Mouse (Mus musculus) liver, embryonic 15.5 days (tissue): ENCODE results near the gene Ap1b1. TPM values are rescaled to one million over a fixed set of nuclear protein-coding genes. Genes with fewer than 3 reads are reported as not detected.

Source experiments
- ATAC-seq: fragments of 200-750 bp; cut with Nextera tagmentation; 2 replicates; pipeline ENCODE4 v1.8.0; 2017; ENCODE audit warnings: moderate number of reproducible peaks, mild to moderate bottlenecking, moderate library complexity; ENCODE audit not compliant: insufficient read depth
- H3K27ac ChIP-seq: fragments of 300-500 bp; sonication (generic); replicated peaks from 2 replicates; pipeline ENCODE4 v1.5.1; 2015; ENCODE audit warnings: mild to moderate bottlenecking, inconsistent platforms
- H3K27me3 ChIP-seq: fragments of 300-500 bp; sonication (generic); 2 replicates; pipeline ENCODE4 v1.6.1; 2015; ENCODE audit warnings: mild to moderate bottlenecking, inconsistent platforms
- H3K36me3 ChIP-seq: fragments of 300-500 bp; sonication (generic); replicated peaks from 2 replicates; pipeline ENCODE4 v1.6.1; 2015; ENCODE audit warnings: moderate library complexity, mild to moderate bottlenecking, inconsistent platforms
- H3K4me1 ChIP-seq: fragments of 300-500 bp; sonication (generic); replicated peaks from 2 replicates; pipeline ENCODE4 v1.6.1; 2015; ENCODE audit warnings: inconsistent platforms
- H3K4me2 ChIP-seq: fragments of 300-500 bp; sonication (generic); 2 replicates; pipeline ENCODE4 v1.6.1; 2015; ENCODE audit warnings: moderate library complexity, mild to moderate bottlenecking, inconsistent platforms
- H3K4me3 ChIP-seq: fragments of 300-500 bp; sonication (generic); replicated peaks from 2 replicates; pipeline ENCODE4 v1.5.1; 2015; ENCODE audit warnings: mild to moderate bottlenecking, inconsistent platforms
- H3K9ac ChIP-seq: fragments of 300-500 bp; sonication (generic); 2 replicates; pipeline ENCODE4 v1.6.1; 2015; ENCODE audit warnings: moderate library complexity, mild to moderate bottlenecking, inconsistent platforms
- H3K9me3 ChIP-seq: fragments of 300-500 bp; sonication (generic); replicated peaks from 2 replicates; pipeline ENCODE4 v1.6.1; 2016; ENCODE audit warnings: inconsistent platforms
- WGBS: fragments of 180-500 bp; shearing (Covaris S2); methylation state at CpG from one replicate; pipeline ENCODE4 v1.1.7; 2015; ENCODE audit warnings: mixed read lengths; ENCODE audit not compliant: insufficient replicate concordance; 5-methylcytosine and 5-hydroxymethylcytosine counted together
- microRNA-seq: library from miRNA; unstranded; fragments of <30 nt; microRNA quantifications from one replicate; pipeline ENCODE4, GENCODE M21; 2016
- polyA plus RNA-seq: library from polyadenylated mRNA; unstranded; fragments of >200 nt; fragmentation: Nextera tagmentation; extraction: Ambion mirVana; gene quantifications from 2 replicates; pipeline ENCODE4 v1.2.1, GENCODE M21; 2015

Ap1b1 gene
- polyA plus RNA-seq, 1 experiment from 2014 or later = 76.7 TPM

- Histone ChIP-seq H3K27me3 (no peaks in the 10 kb centered on the region), H3K4me3 (no peak overlapping the region), H3K27ac (no peak overlapping the region), H3K4me1 (peaks cover 26% of the 10 kb centered on the region), H3K9ac (no peak overlapping the region), H3K36me3 (peaks cover 81% of the 10 kb centered on the region), H3K9me3 (no peaks in the 10 kb centered on the region), H3K4me2 (no peak overlapping the region)
- ATAC-seq = 0 out of 2 replicates have a peak, but pooled peaks have one; percentile 32
- WGBS = 46% methylated on average over 2 of the region's 2 CpGs
Observed at GRCm38 (mm10) chr11:5091706-5092105, 105.1 kb downstream of the Ap1b1 start.

Small RNA genes lying within 50 kb of the gene (microRNA-seq; reads per million reads assigned to microRNA genes)
- 1.5 reads per million for gene Gm47296

Other genes starting within 250 kb of the Ap1b1 start
- gene Cabp7, start 240.0 kb upstream of the Ap1b1 start, polyA plus RNA-seq = 0.07 TPM in 1 of 2 replicates, not detected in the other
- 13.5 and 13.8 TPM in 2 replicates for gene Nf2, start 137.3 kb upstream of the Ap1b1 start, polyA plus RNA-seq
- 94.3 and 106 TPM in 2 replicates for gene Nipsnap1, start 112.9 kb upstream of the Ap1b1 start, polyA plus RNA-seq
- gene Thoc5, start 91.5 kb upstream of the Ap1b1 start, polyA plus RNA-seq = 13.1 and 14.0 TPM in 2 replicates
- 0.07 and 0.10 TPM in 2 replicates for gene Nefh, start 38.8 kb upstream of the Ap1b1 start, polyA plus RNA-seq
- 0.25 and 0.33 TPM in 2 replicates for gene Rasl10a, start 71.3 kb downstream of the Ap1b1 start, polyA plus RNA-seq
- gene Gas2l1, start 78.5 kb downstream of the Ap1b1 start, polyA plus RNA-seq = 12.1 and 16.8 TPM in 2 replicates
- gene Rhbdd3, start 112.1 kb downstream of the Ap1b1 start, polyA plus RNA-seq = 12.0 and 13.4 TPM in 2 replicates
- 255 and 279 TPM in 2 replicates for gene Ewsr1, start 112.4 kb downstream of the Ap1b1 start, polyA plus RNA-seq
- gene Emid1, start 165.4 kb downstream of the Ap1b1 start, polyA plus RNA-seq = 3.5 and 3.7 TPM in 2 replicates